Mouse (Mus musculus) ovary, adult 18-20 months (tissue): ENCODE measurements around the gene Usp37.
"Not testable (repeated sequence)": the region's sequence is repeated elsewhere in the genome, so short reads cannot be mapped to it uniquely, and the experiment has no call there.

Experiments used
- DNase-seq: peaks from one replicate; pipeline ENCODE4 v3.0.0; 2022; ENCODE audit warnings: low spot score, mixed read lengths

Usp37 gene

GRCm38 (mm10) chr1:74544184-74544583, at the start of gene Usp37:
Gene Usp37, minus strand, starts transcription at chr1:74544284.
- DNase-seq: no peak

- peak; percentile 99 for DNase-seq
Measured at GRCm38 (mm10) chr1:74587773-74588445, 43.8 kb upstream of the Usp37 start, which contains the start of the genes Zfp142 and Bcs1l. Gene Zfp142, minus strand, starts transcription at chr1:74588246. Gene Bcs1l, plus strand, starts transcription at chr1:74588289.

- DNase-seq: peak; percentile 30
Measured at GRCm38 (mm10) chr1:74587233-74587772, 43.2 kb upstream of the Usp37 start.

GRCm38 (mm10) chr1:74584616-74585398, 40.7 kb upstream of the Usp37 start:
- DNase-seq: no peak

GRCm38 (mm10) chr1:74582621-74583020, 38.5 kb upstream of the Usp37 start:
- no peak for DNase-seq

- no peak for DNase-seq
Measured at GRCm38 (mm10) chr1:74569739-74570719, 25.9 kb upstream of the Usp37 start.

GRCm38 (mm10) chr1:74565834-74566233, 21.8 kb upstream of the Usp37 start:
- DNase-seq: no peak

GRCm38 (mm10) chr1:74559061-74559460, 15.0 kb upstream of the Usp37 start:
- no peak for DNase-seq

GRCm38 (mm10) chr1:74542451-74542961, 1.6 kb downstream of the Usp37 start, which contains the start of gene Plcd4:
Gene Plcd4, plus strand, starts transcription at chr1:74542888.
- DNase-seq: no peak

- no peak for DNase-seq
Measured at GRCm38 (mm10) chr1:74538650-74539049, 5.4 kb downstream of the Usp37 start.

- DNase-seq: no peak
Measured at GRCm38 (mm10) chr1:74528589-74528988, 15.5 kb downstream of the Usp37 start.

- DNase-seq: no peak
Measured at GRCm38 (mm10) chr1:74524746-74525145, 19.3 kb downstream of the Usp37 start.

GRCm38 (mm10) chr1:74519875-74520274, 24.2 kb downstream of the Usp37 start:
- DNase-seq: no peak

- not testable (repeated sequence) for DNase-seq
Measured at GRCm38 (mm10) chr1:74512999-74513398, 31.1 kb downstream of the Usp37 start.

GRCm38 (mm10) chr1:74511306-74511705, 32.8 kb downstream of the Usp37 start:
- DNase-seq: no peak

GRCm38 (mm10) chr1:74507780-74508179, 36.3 kb downstream of the Usp37 start:
- DNase-seq: no peak

- peak; percentile 37 for DNase-seq
Measured at GRCm38 (mm10) chr1:74506471-74506881, 37.6 kb downstream of the Usp37 start.

- peak; percentile 100 for DNase-seq
Measured at GRCm38 (mm10) chr1:74505721-74506464, 38.2 kb downstream of the Usp37 start, which contains the start of gene Cnot9. Gene Cnot9, plus strand, starts transcription at chr1:74506058.

GRCm38 (mm10) chr1:74505393-74505720, 38.7 kb downstream of the Usp37 start:
- DNase-seq: no peak

GRCm38 (mm10) chr1:74501106-74501505, 43.0 kb downstream of the Usp37 start:
- DNase-seq: no peak

GRCm38 (mm10) chr1:74485792-74486191, 58.3 kb downstream of the Usp37 start:
- DNase-seq: no peak
